Comparison of ENCODE assay signal across 8 mouse cellular contexts in genomic region chr1:112379651-112380264, GRCm38 (mm10).
DNase-seq lines count a peak whose midpoint lies in the region; ATAC-seq and TF ChIP-seq lines count a peak whose summit lies in the region.

No protein-coding gene starts in this region.

- H3K4me1 ChIP-seq in liver, adult 2 months (ENCODE audit: control insufficient read depth, insufficient read depth, low read length): no peaks in the 10 kb centered on the region
- no peaks in the 10 kb centered on the region for H3K4me1 ChIP-seq in liver, embryonic 11.5 days (replicated peaks; ENCODE audit: control insufficient read depth, insufficient read depth, low read length)
- no peaks in the 10 kb centered on the region for H3K4me1 ChIP-seq in neural tube, embryonic 12.5 days

- TF ChIP-seq CTCF in liver, adult 2 months (IDR thresholded peaks at IDR 0.05; ENCODE audit: low read depth, low read length): no peak

- H3K4me3 ChIP-seq in liver, adult 2 months (ENCODE audit: insufficient read depth, low read depth, low read length): no peak overlapping the region
- no peak overlapping the region for H3K4me3 ChIP-seq in liver, embryonic 11.5 days (ENCODE audit: low read depth, low read length)
- H3K4me3 ChIP-seq in neural tube, embryonic 12.5 days: no peak overlapping the region

- no peaks in the 10 kb centered on the region for H3K27me3 ChIP-seq in liver, adult 2 months (ENCODE audit: control insufficient read depth, insufficient read depth, low read length)
- H3K27me3 ChIP-seq in liver, embryonic 11.5 days (replicated peaks; ENCODE audit: control insufficient read depth, insufficient read depth, low read length): no peaks in the 10 kb centered on the region
- H3K27me3 ChIP-seq in neural tube, embryonic 12.5 days (replicated peaks): no peaks in the 10 kb centered on the region

- WGBS in liver, adult 2 months: 20% methylated on average over 2 of the region's 2 CpGs
- WGBS in liver, embryonic 11.5 days: 29% methylated on average over 2 of the region's 2 CpGs
- 15% methylated on average over 2 of the region's 2 CpGs for WGBS in neural tube, embryonic 12.5 days

- no peaks in the 10 kb centered on the region for H3K79me2 ChIP-seq in liver, adult 2 months (ENCODE audit: control insufficient read depth, insufficient read depth, low read length)

- no peak; the same call in 1 of the 2 replicates for ATAC-seq in liver, embryonic 11.5 days (replicated peaks; ENCODE audit: low FRiP score)
- peak; percentile 25; the same call in 1 of the 2 replicates for ATAC-seq in granulocyte monocyte progenitor cell, adult 5-6 weeks (replicated peaks; ENCODE audit: poor library complexity, severe bottlenecking)
- peak; percentile 78 for ATAC-seq in neural tube, embryonic 12.5 days (ENCODE audit: low FRiP score, low read depth)
- ATAC-seq in erythroid progenitor cell, adult 5-6 weeks (replicated peaks; ENCODE audit: low FRiP score, poor library complexity, severe bottlenecking): no peak

- no peaks in the 10 kb centered on the region for H3K9me3 ChIP-seq in liver, embryonic 11.5 days (ENCODE audit: control insufficient read depth, low read length)
- no peaks in the 10 kb centered on the region for H3K9me3 ChIP-seq in neural tube, embryonic 12.5 days

- H3K27ac ChIP-seq in liver, adult 2 months (replicated peaks; ENCODE audit: insufficient read depth, low read depth, low read length): no peak overlapping the region
- H3K27ac ChIP-seq in liver, embryonic 11.5 days (ENCODE audit: low read depth, low read length): no peak overlapping the region
- no peak overlapping the region for H3K27ac ChIP-seq in neural tube, embryonic 12.5 days

- TF ChIP-seq POLR2A in liver, adult 2 months (IDR thresholded peaks at IDR 0.05; ENCODE audit: extremely low read depth, insufficient read depth, low read length): no peak

- no peaks in the 10 kb centered on the region for H3K36me3 ChIP-seq in liver, adult 2 months (ENCODE audit: control insufficient read depth, insufficient read depth, low read length)
- H3K36me3 ChIP-seq in liver, embryonic 11.5 days (ENCODE audit: control insufficient read depth, insufficient read depth, low read length): no peaks in the 10 kb centered on the region
- H3K36me3 ChIP-seq in neural tube, embryonic 12.5 days: no peaks in the 10 kb centered on the region

- H3K9ac ChIP-seq in liver, adult 2 months (ENCODE audit: low read depth, low read length): no peak overlapping the region
- H3K9ac ChIP-seq in liver, embryonic 11.5 days (ENCODE audit: low read depth, low read length): no peak overlapping the region
- H3K9ac ChIP-seq in neural tube, embryonic 12.5 days: no peak overlapping the region

- H3K4me2 ChIP-seq in liver, embryonic 11.5 days: no peak overlapping the region
- no peak overlapping the region for H3K4me2 ChIP-seq in neural tube, embryonic 12.5 days (replicated peaks)

- DNase-seq in liver, adult 2 months (ENCODE audit: extremely low read depth, low read depth, low spot score): peak; percentile 16
- no peak for DNase-seq in liver, embryonic 11.5 days (ENCODE audit: low spot score)
- DNase-seq in c-Kit-positive CD71-negative TER-119-negative erythroid progenitor cells, embryonic 14.5 days (ENCODE audit: low read depth): peak; percentile 24
- DNase-seq in layer of hippocampus, adult 8-10 months (ENCODE audit: low spot score in 2 of 2): peak; percentile 30 to 52
- DNase-seq in B cell, adult 2 months: no peak

Comparison
In these comparisons a context has a peak if more than half of its experiments do, and no peak if none do; other contexts are left out.
1. DNase-seq: peak in liver, adult 2 months (single experiment), c-Kit-positive CD71-negative TER-119-negative erythroid progenitor cells, embryonic 14.5 days (single experiment) and layer of hippocampus, adult 8-10 months (2 of 2); none in liver, embryonic 11.5 days (single experiment) and B cell, adult 2 months (0 of 2).
2. ATAC-seq: peak in granulocyte monocyte progenitor cell, adult 5-6 weeks (single experiment) and neural tube, embryonic 12.5 days (single experiment); none in liver, embryonic 11.5 days (single experiment) and erythroid progenitor cell, adult 5-6 weeks (single experiment).